Mouse (Mus musculus): ENCODE results near the gene Il10.

DNA sequence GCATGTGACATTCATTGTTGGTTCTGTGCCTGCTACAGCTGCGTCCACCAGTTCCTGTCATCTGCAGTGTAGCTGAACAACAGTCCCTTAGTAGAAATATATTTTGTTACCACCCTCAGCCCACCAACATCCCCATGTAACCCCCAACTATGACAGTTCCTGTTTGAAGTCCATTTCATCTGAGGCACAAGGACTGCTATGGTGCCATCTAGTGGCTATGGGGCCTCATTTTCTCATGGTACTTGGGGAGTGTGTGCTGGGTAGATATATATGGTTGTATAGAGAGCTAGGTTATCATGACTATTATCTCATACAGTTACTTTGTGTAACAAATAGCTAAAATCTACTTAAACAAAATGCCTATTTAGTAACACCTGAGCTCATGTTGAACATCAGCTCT is 40.2 kb upstream of the Il10 start:
- TF ChIP-seq CTCF (IDR thresholded peaks at IDR 0.05; ENCODE audit: extremely low read depth, insufficient read length, insufficient replicate concordance, low read depth, low read length) (peak; percentile 26; the same call in 1 of the 2 replicates), POLR2A (IDR thresholded peaks at IDR 0.05; ENCODE audit: low read depth, low read length) (no peak)

Data from small intestine, adult 2 months (tissue).